Mouse (Mus musculus) limb, embryonic 10.5 days (tissue): ENCODE measurements around the gene Zdhhc13. TPM values are rescaled to one million over a fixed set of nuclear protein-coding genes. Genes with fewer than 3 reads are reported as not detected.

Experiments
- DNase-seq: peaks from one replicate; pipeline ENCODE4 v3.0.0-alpha.2; 2017; ENCODE audit warnings: low spot score
- H3K27ac ChIP-seq: fragments of 300-500 bp; sonication (generic); 2 replicates; pipeline ENCODE4 v1.5.1; 2016; ENCODE audit warnings: mild to moderate bottlenecking
- H3K27me3 ChIP-seq: fragments of 300-500 bp; sonication (generic); 2 replicates; pipeline ENCODE4 v1.6.1; 2016; ENCODE audit warnings: low read depth, mild to moderate bottlenecking; ENCODE audit not compliant: poor library complexity, severe bottlenecking
- H3K36me3 ChIP-seq: fragments of 300-500 bp; sonication (generic); 2 replicates; pipeline ENCODE4 v1.6.1; 2016; ENCODE audit warnings: mild to moderate bottlenecking, moderate library complexity
- H3K4me1 ChIP-seq: fragments of 300-500 bp; sonication (generic); 2 replicates; pipeline ENCODE4 v1.6.1; 2016
- H3K4me3 ChIP-seq: fragments of 300-500 bp; sonication (generic); 2 replicates; pipeline ENCODE4 v1.5.1; 2016; ENCODE audit warnings: mild to moderate bottlenecking, moderate library complexity
- H3K9me3 ChIP-seq: fragments of 300-500 bp; sonication (generic); replicated peaks from 2 replicates; pipeline ENCODE4 v1.6.1; 2016; ENCODE audit warnings: mild to moderate bottlenecking
- WGBS: fragments of 180-500 bp; shearing (Covaris S2); methylation state at CpG from one replicate; pipeline ENCODE4 v1.1.7; 2016; 5-methylcytosine and 5-hydroxymethylcytosine counted together
- polyA plus RNA-seq: library from polyadenylated mRNA; unstranded; fragments of >200 nt; fragmentation: Nextera tagmentation; extraction: Ambion mirVana; gene quantifications from 2 replicates; pipeline ENCODE4 v1.2.1, GENCODE M21; 2016

Gene Zdhhc13
- polyA plus RNA-seq, 1 experiment from 2014 or later = 31.1 TPM

GRCm38 (mm10) chr7:48834989-48835626 is 46.3 kb downstream of the Zdhhc13 start:
- DNase-seq = no peak
- Histone ChIP-seq H3K4me3 (no peak overlapping the region), H3K4me1 (no peaks in the 10 kb centered on the region), H3K9me3 (no peaks in the 10 kb centered on the region), H3K36me3 (no peaks in the 10 kb centered on the region), H3K27ac (no peak overlapping the region), H3K27me3 (no peaks in the 10 kb centered on the region)
- 89% methylated on average over 12 of the region's 12 CpGs for WGBS

DNA sequence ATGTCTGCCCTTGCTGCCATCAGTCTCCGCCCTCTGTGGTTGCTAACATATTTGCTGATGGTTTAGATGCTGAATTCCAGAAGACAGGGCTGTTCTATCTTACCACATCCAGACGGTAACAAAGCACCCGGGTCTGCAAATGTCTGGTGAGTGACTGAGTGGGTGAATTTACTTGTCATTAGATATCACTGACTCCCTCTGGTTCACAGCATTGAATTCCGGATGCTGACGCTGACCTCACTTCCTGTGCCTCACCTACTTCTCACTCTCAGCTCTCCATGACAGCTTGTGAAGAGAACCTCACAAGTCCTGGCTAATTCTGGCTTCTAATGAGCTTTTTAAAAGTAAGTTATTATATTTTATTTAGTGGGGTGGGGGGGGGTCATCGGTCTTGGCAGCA is 48.1 kb downstream of the Zdhhc13 start:
- no peak overlapping the region for H3K4me3 ChIP-seq
- WGBS = 77% methylated on average over 6 of the region's 6 CpGs
- DNase-seq = no peak
- H3K36me3 ChIP-seq = no peaks in the 10 kb centered on the region
- no peak overlapping the region for H3K27ac ChIP-seq
- H3K27me3 ChIP-seq = no peaks in the 10 kb centered on the region
- H3K9me3 ChIP-seq = no peaks in the 10 kb centered on the region
- H3K4me1 ChIP-seq = no peaks in the 10 kb centered on the region

- no peaks in the 10 kb centered on the region for H3K9me3 ChIP-seq
Observed at GRCm38 (mm10) chr7:48838434-48838833, 49.6 kb downstream of the Zdhhc13 start.

DNA sequence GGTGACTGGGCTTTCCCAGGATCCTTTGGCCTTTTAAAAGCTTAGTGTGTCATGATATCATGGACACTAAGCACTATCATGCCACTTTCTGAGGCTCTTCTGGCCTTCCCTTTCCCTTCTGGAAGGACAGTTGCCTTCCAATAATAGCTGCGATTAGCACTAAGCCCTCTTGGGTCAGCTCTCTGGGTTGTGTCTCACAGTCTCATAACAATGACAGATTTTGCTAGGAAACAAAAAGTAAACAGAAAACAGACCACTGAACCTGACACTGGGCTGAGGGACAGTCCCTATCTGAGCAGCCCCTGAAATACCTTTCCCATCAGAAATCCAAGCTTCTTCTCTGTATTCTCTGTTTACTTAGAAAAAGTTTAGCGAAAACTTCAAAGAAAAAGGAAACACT is 51.7 kb downstream of the Zdhhc13 start:
- peaks cover 8% of the 10 kb centered on the region for H3K4me1 ChIP-seq
- no peaks in the 10 kb centered on the region for H3K36me3 ChIP-seq
- WGBS = 92% methylated on average over 2 of the region's 2 CpGs
- no peaks in the 10 kb centered on the region for H3K27me3 ChIP-seq
- no peak for DNase-seq
- H3K4me3 ChIP-seq = no peak overlapping the region
- H3K27ac ChIP-seq = no peak overlapping the region
- H3K9me3 ChIP-seq = no peaks in the 10 kb centered on the region

More at GRCm38 (mm10) chr7:48838434-48838833, 49.6 kb downstream of the Zdhhc13 start:
- no peak overlapping the region for H3K4me3 ChIP-seq
- DNase-seq = no peak
- no peaks in the 10 kb centered on the region for H3K36me3 ChIP-seq
- H3K27ac ChIP-seq = no peak overlapping the region
- H3K27me3 ChIP-seq = no peaks in the 10 kb centered on the region
- H3K4me1 ChIP-seq = no peaks in the 10 kb centered on the region
- 65% methylated on average over 2 of the region's 2 CpGs for WGBS

- Histone ChIP-seq H3K27me3 (no peaks in the 10 kb centered on the region), H3K36me3 (no peaks in the 10 kb centered on the region)
- 77% methylated on average over 4 of the region's 4 CpGs for WGBS
Observed at GRCm38 (mm10) chr7:48841538-48841937, 52.7 kb downstream of the Zdhhc13 start.

DNA sequence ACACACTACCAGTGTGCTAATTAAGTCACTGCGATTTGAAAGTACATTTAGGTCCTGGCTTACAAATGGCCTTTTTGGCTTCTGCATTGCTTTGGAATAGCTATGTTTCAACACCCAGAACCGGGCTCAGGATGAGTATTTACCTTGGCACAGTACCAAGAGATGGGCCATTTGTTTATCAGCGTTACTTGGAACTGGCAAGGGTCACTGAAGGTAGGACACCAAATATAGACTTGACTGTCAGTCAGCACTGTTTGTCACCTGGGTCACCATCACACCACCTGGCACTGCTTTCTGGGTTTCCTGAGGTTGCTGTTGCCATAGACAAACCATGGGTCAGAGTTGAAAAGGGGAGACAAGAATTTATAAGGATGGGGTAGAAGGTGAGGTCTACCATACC is 53.5 kb downstream of the Zdhhc13 start:
- DNase-seq = no peak
- no peaks in the 10 kb centered on the region for H3K27me3 ChIP-seq
- H3K9me3 ChIP-seq = no peaks in the 10 kb centered on the region
- H3K4me3 ChIP-seq = no peak overlapping the region
- H3K36me3 ChIP-seq = no peaks in the 10 kb centered on the region
- 84% methylated on average over 3 of the region's 3 CpGs for WGBS
- H3K4me1 ChIP-seq = peaks cover 17% of the 10 kb centered on the region
- no peak overlapping the region for H3K27ac ChIP-seq

More at GRCm38 (mm10) chr7:48841538-48841937, 52.7 kb downstream of the Zdhhc13 start:
- Histone ChIP-seq H3K27ac (no peak overlapping the region), H3K4me1 (peaks cover 13% of the 10 kb centered on the region), H3K9me3 (no peaks in the 10 kb centered on the region), H3K4me3 (no peak overlapping the region)
- no peak for DNase-seq

DNA sequence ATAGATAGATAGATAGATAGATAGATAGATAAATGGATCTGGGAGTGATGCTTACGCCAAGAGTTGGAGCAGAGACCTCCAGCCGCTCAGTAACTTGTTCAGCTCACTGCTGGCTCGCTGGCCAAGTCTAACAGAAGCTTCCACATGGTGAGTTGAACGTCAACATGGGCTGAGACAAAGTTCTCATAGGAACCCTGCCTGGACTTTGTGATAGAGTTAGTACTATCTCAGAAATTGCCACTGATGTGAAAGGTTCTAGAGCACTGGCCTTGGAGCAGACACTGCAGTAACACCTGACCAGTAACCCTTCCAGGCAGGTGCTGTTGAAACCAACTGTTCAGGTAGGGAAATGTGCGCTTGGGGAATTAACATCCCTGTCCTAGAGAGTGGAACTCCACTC is 54.7 kb downstream of the Zdhhc13 start:
- no peaks in the 10 kb centered on the region for H3K36me3 ChIP-seq
- no peaks in the 10 kb centered on the region for H3K9me3 ChIP-seq
- H3K4me3 ChIP-seq = no peak overlapping the region
- peaks cover 26% of the 10 kb centered on the region for H3K4me1 ChIP-seq
- DNase-seq = no peak
- H3K27ac ChIP-seq = no peak overlapping the region
- 94% methylated on average over 5 of the region's 5 CpGs for WGBS
- H3K27me3 ChIP-seq = no peaks in the 10 kb centered on the region

DNA sequence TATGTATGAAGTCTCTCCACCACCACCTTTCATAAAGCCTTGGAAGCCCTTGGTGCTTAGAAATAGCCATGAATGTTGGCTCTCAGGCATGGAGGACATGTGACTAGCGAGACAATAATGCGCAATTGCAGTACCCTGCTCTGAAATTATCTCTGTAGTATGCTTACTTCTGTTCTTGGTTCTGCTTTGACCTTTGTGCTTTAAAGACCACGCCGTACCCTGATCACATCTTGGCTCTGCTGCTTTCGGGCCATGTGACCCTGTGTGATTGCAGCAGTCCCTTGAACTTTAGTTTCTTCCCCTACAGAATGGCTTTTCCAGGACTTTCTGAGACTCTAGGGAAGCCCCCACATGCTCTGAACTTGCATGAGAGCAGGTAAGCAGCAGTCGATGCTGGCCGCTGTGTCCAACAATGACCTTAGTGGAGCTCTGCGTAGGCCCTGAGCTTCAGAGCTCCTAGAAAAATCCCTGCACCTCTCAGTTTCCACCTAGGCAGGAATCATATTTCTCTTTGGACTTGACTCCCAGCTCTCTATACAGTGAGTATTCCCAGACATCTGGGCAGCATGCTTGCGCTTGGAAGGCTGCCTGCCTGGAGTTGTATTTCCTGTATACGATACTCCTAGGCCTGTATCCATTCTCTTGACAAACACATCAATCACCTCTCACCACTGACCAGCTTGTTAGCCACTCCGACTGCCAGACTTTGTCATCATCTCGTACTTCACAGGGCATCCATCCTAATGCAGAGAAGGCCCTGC is 56.6 kb downstream of the Zdhhc13 start:
- peaks cover 26% of the 10 kb centered on the region for H3K4me1 ChIP-seq
- no peaks in the 10 kb centered on the region for H3K27me3 ChIP-seq
- H3K9me3 ChIP-seq = no peaks in the 10 kb centered on the region
- no peak overlapping the region for H3K4me3 ChIP-seq
- 62% methylated on average over 12 of the region's 12 CpGs for WGBS
- H3K27ac ChIP-seq = peak overlapping the region; percentile 75
- no peaks in the 10 kb centered on the region for H3K36me3 ChIP-seq
- DNase-seq = peak; percentile 62

DNA sequence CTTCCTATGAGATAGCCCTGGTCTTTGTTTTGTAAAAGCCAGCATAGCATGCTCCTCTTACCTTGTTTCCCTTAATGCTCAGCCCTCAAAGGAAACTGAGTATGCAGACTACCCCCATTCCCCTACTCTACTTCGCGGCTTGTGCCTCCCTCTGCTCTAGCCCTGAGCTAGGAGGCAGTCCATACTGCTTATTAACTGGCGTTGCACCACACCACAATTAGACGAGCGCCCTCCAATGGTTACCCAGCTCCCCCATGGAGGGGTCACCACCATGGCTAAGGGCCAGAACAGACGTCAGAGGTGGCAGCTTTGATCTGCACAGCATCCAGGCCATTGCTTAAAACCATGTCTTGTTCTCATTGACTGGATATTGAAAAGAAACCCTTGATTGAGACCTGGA is 58.0 kb downstream of the Zdhhc13 start:
- no peaks in the 10 kb centered on the region for H3K9me3 ChIP-seq
- H3K4me1 ChIP-seq = peaks cover 26% of the 10 kb centered on the region
- 63% methylated on average over 6 of the region's 6 CpGs for WGBS
- no peaks in the 10 kb centered on the region for H3K36me3 ChIP-seq
- H3K27ac ChIP-seq = peak overlapping the region; percentile 58; the same call in 1 of the 2 replicates
- DNase-seq = no peak
- no peaks in the 10 kb centered on the region for H3K27me3 ChIP-seq
- H3K4me3 ChIP-seq = no peak overlapping the region

GRCm38 (mm10) chr7:48847820-48848650 is 59.2 kb downstream of the Zdhhc13 start, which contains the start of gene Csrp3:
Csrp3 (minus strand) TSS chr7:48848033.
- no peak within 1 kb of the TSS for H3K4me3 ChIP-seq
- peak within 1 kb of the TSS; percentile 58 for H3K27ac ChIP-seq
- no peak for DNase-seq
- no peaks in the 10 kb centered on the region for H3K9me3 ChIP-seq
- 67% methylated on average over 11 of the region's 11 CpGs for WGBS
- no peaks in the 10 kb centered on the region for H3K27me3 ChIP-seq
- H3K4me1 ChIP-seq = peaks cover 26% of the 10 kb centered on the region
- H3K36me3 ChIP-seq = no peaks in the 10 kb centered on the region

- 93% methylated on average over 6 of the region's 6 CpGs for WGBS
- H3K27ac ChIP-seq = no peak overlapping the region
- no peak overlapping the region for H3K4me3 ChIP-seq
- no peaks in the 10 kb centered on the region for H3K9me3 ChIP-seq
- no peaks in the 10 kb centered on the region for H3K27me3 ChIP-seq
- no peaks in the 10 kb centered on the region for H3K36me3 ChIP-seq
- DNase-seq = no peak
- peaks cover 12% of the 10 kb centered on the region for H3K4me1 ChIP-seq
Observed at GRCm38 (mm10) chr7:48851529-48852104, 62.8 kb downstream of the Zdhhc13 start.

- H3K27me3 ChIP-seq = no peaks in the 10 kb centered on the region
- no peak overlapping the region for H3K4me3 ChIP-seq
- no peaks in the 10 kb centered on the region for H3K36me3 ChIP-seq
- H3K27ac ChIP-seq = no peak overlapping the region
- 88% methylated on average over 13 of the region's 13 CpGs for WGBS
- H3K9me3 ChIP-seq = no peaks in the 10 kb centered on the region
- no peaks in the 10 kb centered on the region for H3K4me1 ChIP-seq
- no peak for DNase-seq
Observed at GRCm38 (mm10) chr7:48853496-48853895, 64.7 kb downstream of the Zdhhc13 start.
